Mouse (Mus musculus): Measurements from ENCODE around the gene Shc2. TPM values are rescaled to one million over a fixed set of nuclear protein-coding genes. Genes with fewer than 3 reads are reported as not detected.

The Shc2 gene
- polyA plus RNA-seq, 1 experiment from 2014 or later = 2.1 TPM

GRCm38 (mm10) chr10:79575754-79576153 lies 62.0 kb downstream of the Shc2 start:
- Histone ChIP-seq H3K9me3 (ENCODE audit: control insufficient read depth, low read length) (no peaks in the 10 kb centered on the region), H3K36me3 (ENCODE audit: control insufficient read depth, insufficient read depth, low read length) (no peaks in the 10 kb centered on the region), H3K27me3 (replicated peaks; ENCODE audit: control insufficient read depth, insufficient read depth, low read length) (no peaks in the 10 kb centered on the region), H3K9ac (ENCODE audit: low read depth, low read length) (no peak overlapping the region), H3K4me2 (no peak overlapping the region), H3K4me3 (ENCODE audit: low read depth, low read length) (no peak overlapping the region), H3K27ac (ENCODE audit: low read depth, low read length) (no peak overlapping the region), H3K4me1 (replicated peaks; ENCODE audit: control insufficient read depth, insufficient read depth, low read length) (no peaks in the 10 kb centered on the region)
- ATAC-seq (replicated peaks; ENCODE audit: low FRiP score) = no peak
- 72% methylated on average over 6 of the region's 6 CpGs for WGBS
- DNase-seq (ENCODE audit: low spot score) = peak; percentile 26

- Histone ChIP-seq H3K9ac (ENCODE audit: low read depth, low read length) (no peak overlapping the region), H3K4me3 (ENCODE audit: low read depth, low read length) (no peak overlapping the region), H3K9me3 (ENCODE audit: control insufficient read depth, low read length) (no peaks in the 10 kb centered on the region), H3K4me2 (no peak overlapping the region), H3K36me3 (ENCODE audit: control insufficient read depth, insufficient read depth, low read length) (no peaks in the 10 kb centered on the region), H3K27me3 (replicated peaks; ENCODE audit: control insufficient read depth, insufficient read depth, low read length) (no peaks in the 10 kb centered on the region), H3K27ac (ENCODE audit: low read depth, low read length) (no peak overlapping the region), H3K4me1 (replicated peaks; ENCODE audit: control insufficient read depth, insufficient read depth, low read length) (no peaks in the 10 kb centered on the region)
- ATAC-seq (replicated peaks; ENCODE audit: low FRiP score) = no peak
- no peak for DNase-seq (ENCODE audit: low spot score)
- whole genome bisulfite sequencing = 86% methylated on average over 6 of the region's 6 CpGs
These were observed 62.9 kb downstream of the Shc2 start for GRCm38 (mm10) chr10:79574796-79575195.

- no peak for ATAC-seq (replicated peaks; ENCODE audit: low FRiP score)
- Histone ChIP-seq H3K4me2 (no peak overlapping the region), H3K27me3 (replicated peaks; ENCODE audit: control insufficient read depth, insufficient read depth, low read length) (no peaks in the 10 kb centered on the region), H3K9ac (ENCODE audit: low read depth, low read length) (no peak overlapping the region), H3K36me3 (ENCODE audit: control insufficient read depth, insufficient read depth, low read length) (no peaks in the 10 kb centered on the region), H3K4me1 (replicated peaks; ENCODE audit: control insufficient read depth, insufficient read depth, low read length) (no peaks in the 10 kb centered on the region), H3K27ac (ENCODE audit: low read depth, low read length) (no peak overlapping the region), H3K9me3 (ENCODE audit: control insufficient read depth, low read length) (no peaks in the 10 kb centered on the region), H3K4me3 (ENCODE audit: low read depth, low read length) (no peak overlapping the region)
- 74% methylated on average over 8 of the region's 8 CpGs for WGBS
- DNase-seq (ENCODE audit: low spot score) = no peak
These were observed 63.4 kb downstream of the Shc2 start for GRCm38 (mm10) chr10:79574350-79574749.

- ATAC-seq (replicated peaks; ENCODE audit: low FRiP score) = no peak
- H3K9ac ChIP-seq (ENCODE audit: low read depth, low read length) = no peak overlapping the region
- DNase-seq (ENCODE audit: low spot score) = peak; percentile 28
- WGBS = 85% methylated on average over 6 of the region's 6 CpGs
- no peaks in the 10 kb centered on the region for H3K9me3 ChIP-seq (ENCODE audit: control insufficient read depth, low read length)
- H3K4me1 ChIP-seq (replicated peaks; ENCODE audit: control insufficient read depth, insufficient read depth, low read length) = no peaks in the 10 kb centered on the region
- H3K4me3 ChIP-seq (ENCODE audit: low read depth, low read length) = no peak overlapping the region
- H3K4me2 ChIP-seq = no peak overlapping the region
- H3K27ac ChIP-seq (ENCODE audit: low read depth, low read length) = no peak overlapping the region
- no peaks in the 10 kb centered on the region for H3K27me3 ChIP-seq (replicated peaks; ENCODE audit: control insufficient read depth, insufficient read depth, low read length)
- H3K36me3 ChIP-seq (ENCODE audit: control insufficient read depth, insufficient read depth, low read length) = no peaks in the 10 kb centered on the region
These were observed 64.1 kb downstream of the Shc2 start for GRCm38 (mm10) chr10:79573611-79574010.

- ATAC-seq (replicated peaks; ENCODE audit: low FRiP score) = no peak
These were observed 66.4 kb downstream of the Shc2 start for GRCm38 (mm10) chr10:79571314-79571713.

GRCm38 (mm10) chr10:79569921-79570320 lies 67.8 kb downstream of the Shc2 start:
- no peaks in the 10 kb centered on the region for H3K36me3 ChIP-seq (ENCODE audit: control insufficient read depth, insufficient read depth, low read length)
- ATAC-seq (replicated peaks; ENCODE audit: low FRiP score) (no peak), DNase-seq (ENCODE audit: low spot score) (peak; percentile 21)
- H3K4me2 ChIP-seq = no peak overlapping the region
- 86% methylated on average over 5 of the region's 5 CpGs for WGBS
- H3K4me1 ChIP-seq (replicated peaks; ENCODE audit: control insufficient read depth, insufficient read depth, low read length) = no peaks in the 10 kb centered on the region
- no peaks in the 10 kb centered on the region for H3K27me3 ChIP-seq (replicated peaks; ENCODE audit: control insufficient read depth, insufficient read depth, low read length)
- no peak overlapping the region for H3K9ac ChIP-seq (ENCODE audit: low read depth, low read length)
- no peaks in the 10 kb centered on the region for H3K9me3 ChIP-seq (ENCODE audit: control insufficient read depth, low read length)
- no peak overlapping the region for H3K4me3 ChIP-seq (ENCODE audit: low read depth, low read length)
- H3K27ac ChIP-seq (ENCODE audit: low read depth, low read length) = no peak overlapping the region

More at GRCm38 (mm10) chr10:79571314-79571713, 66.4 kb downstream of the Shc2 start:
- no peak overlapping the region for H3K4me3 ChIP-seq (ENCODE audit: low read depth, low read length)
- H3K36me3 ChIP-seq (ENCODE audit: control insufficient read depth, insufficient read depth, low read length) = no peaks in the 10 kb centered on the region
- no peak overlapping the region for H3K4me2 ChIP-seq
- peak; percentile 9 for DNase-seq (ENCODE audit: low spot score)
- no peaks in the 10 kb centered on the region for H3K9me3 ChIP-seq (ENCODE audit: control insufficient read depth, low read length)
- no peaks in the 10 kb centered on the region for H3K27me3 ChIP-seq (replicated peaks; ENCODE audit: control insufficient read depth, insufficient read depth, low read length)
- no peak overlapping the region for H3K27ac ChIP-seq (ENCODE audit: low read depth, low read length)
- no peak overlapping the region for H3K9ac ChIP-seq (ENCODE audit: low read depth, low read length)
- no peaks in the 10 kb centered on the region for H3K4me1 ChIP-seq (replicated peaks; ENCODE audit: control insufficient read depth, insufficient read depth, low read length)
- 90% methylated on average over 2 of the region's 2 CpGs for WGBS

Other genes starting within 250 kb of the Shc2 start
- not detected in 2 replicates for gene Vmn2r83, start 169.2 kb downstream of the Shc2 start, polyA plus RNA-seq (2014; fragmentation: Nextera tagmentation; extraction: Ambion mirVana)
- 27.1 and 30.1 TPM in 2 replicates for gene Plpp2, start 104.1 kb downstream of the Shc2 start, polyA plus RNA-seq (2014; fragmentation: Nextera tagmentation; extraction: Ambion mirVana)
- gene Mier2, start 82.7 kb downstream of the Shc2 start, polyA plus RNA-seq (2014; fragmentation: Nextera tagmentation; extraction: Ambion mirVana) = 33.1 and 36.5 TPM in 2 replicates
- not detected in 2 replicates for gene Theg, start 50.6 kb downstream of the Shc2 start, polyA plus RNA-seq (2014; fragmentation: Nextera tagmentation; extraction: Ambion mirVana)
- gene C2cd4c, start 23.9 kb downstream of the Shc2 start, polyA plus RNA-seq (2014; fragmentation: Nextera tagmentation; extraction: Ambion mirVana) = not detected in 2 replicates
- gene Odf3l2, start 7.8 kb upstream of the Shc2 start, polyA plus RNA-seq (2014; fragmentation: Nextera tagmentation; extraction: Ambion mirVana) = not detected in 2 replicates
- gene Madcam1, start 26.6 kb upstream of the Shc2 start, polyA plus RNA-seq (2014; fragmentation: Nextera tagmentation; extraction: Ambion mirVana) = 1.1 and 1.4 TPM in 2 replicates
- gene Tpgs1, start 31.5 kb upstream of the Shc2 start, polyA plus RNA-seq (2014; fragmentation: Nextera tagmentation; extraction: Ambion mirVana) = 48.5 and 50.5 TPM in 2 replicates
- 213 and 236 TPM in 2 replicates for gene Cdc34, start 44.3 kb upstream of the Shc2 start, polyA plus RNA-seq (2014; fragmentation: Nextera tagmentation; extraction: Ambion mirVana)
- 0.16 and 0.45 TPM in 2 replicates for gene Gzmm, start 51.1 kb upstream of the Shc2 start, polyA plus RNA-seq (2014; fragmentation: Nextera tagmentation; extraction: Ambion mirVana)
- gene Bsg, start 66.6 kb upstream of the Shc2 start, polyA plus RNA-seq (2014; fragmentation: Nextera tagmentation; extraction: Ambion mirVana) = 992 and 1,001 TPM in 2 replicates
- not detected in 2 replicates for gene Hcn2, start 78.7 kb upstream of the Shc2 start, polyA plus RNA-seq (2014; fragmentation: Nextera tagmentation; extraction: Ambion mirVana)
- 36.5 and 41.5 TPM in 2 replicates for gene Polrmt, start 108.7 kb upstream of the Shc2 start, polyA plus RNA-seq (2014; fragmentation: Nextera tagmentation; extraction: Ambion mirVana)
- 0.23 TPM in 1 of 2 replicates, not detected in the other for gene Fgf22, start 117.2 kb upstream of the Shc2 start, polyA plus RNA-seq (2014; fragmentation: Nextera tagmentation; extraction: Ambion mirVana)
- gene Rnf126, start 129.0 kb upstream of the Shc2 start, polyA plus RNA-seq (2014; fragmentation: Nextera tagmentation; extraction: Ambion mirVana) = 105 and 119 TPM in 2 replicates
- gene Fstl3, start 139.4 kb upstream of the Shc2 start, polyA plus RNA-seq (2014; fragmentation: Nextera tagmentation; extraction: Ambion mirVana) = 1.8 and 2.6 TPM in 2 replicates
- 1.5 and 1.7 TPM in 2 replicates for gene Prss57, start 153.0 kb upstream of the Shc2 start, polyA plus RNA-seq (2014; fragmentation: Nextera tagmentation; extraction: Ambion mirVana)
- gene Palm, start 155.7 kb upstream of the Shc2 start, polyA plus RNA-seq (2014; fragmentation: Nextera tagmentation; extraction: Ambion mirVana) = 27.6 and 28.6 TPM in 2 replicates
- 0.69 and 1.5 TPM in 2 replicates for gene Misp, start 183.1 kb upstream of the Shc2 start, polyA plus RNA-seq (2014; fragmentation: Nextera tagmentation; extraction: Ambion mirVana)
- 329 and 336 TPM in 2 replicates for gene Ptbp1, start 216.5 kb upstream of the Shc2 start, polyA plus RNA-seq (2014; fragmentation: Nextera tagmentation; extraction: Ambion mirVana)
- gene Prtn3, start 236.6 kb upstream of the Shc2 start, polyA plus RNA-seq (2014; fragmentation: Nextera tagmentation; extraction: Ambion mirVana) = 50.9 and 52.4 TPM in 2 replicates
- gene Plppr3, start 236.7 kb upstream of the Shc2 start, polyA plus RNA-seq (2014; fragmentation: Nextera tagmentation; extraction: Ambion mirVana) = 17.6 and 20.9 TPM in 2 replicates
- gene Elane, start 248.3 kb upstream of the Shc2 start, polyA plus RNA-seq (2014; fragmentation: Nextera tagmentation; extraction: Ambion mirVana) = 11.1 and 11.8 TPM in 2 replicates